Comparison of ENCODE assay signal across 13 mouse cellular contexts in genomic region chr5:135537794-135538214, GRCm38 (mm10). TPM values are rescaled to one million over a fixed set of nuclear protein-coding genes. Genes with fewer than 3 reads are reported as not detected.
A peak's percentile ranks its signal among the peaks of the same experiment; 100 is the strongest.
DNase-seq lines count a peak whose midpoint lies in the region; ATAC-seq and TF ChIP-seq lines count a peak whose summit lies in the region.
"Had no signal": no experiment of that assay in that cellular context is flagged by ENCODE, and none has a peak within 500 bp of the region (broad histone marks: within the 10 kb centered on the region; RNA-seq: fewer than 3 reads in every experiment).

No protein-coding gene starts in this region.

- TF ChIP-seq POLR2A in spleen, adult 2 months (IDR thresholded peaks at IDR 0.05; ENCODE audit: low read depth, low read length) = no peak

- H3K79me2 ChIP-seq in C2C12 (ENCODE audit: control insufficient read depth, insufficient read depth) = peaks cover 44% of the 10 kb centered on the region

- no peak overlapping the region for H3K27ac ChIP-seq in liver, embryonic 15.5 days (replicated peaks)
- peak overlapping the region; percentile 65 for H3K27ac ChIP-seq in spleen, adult 2 months (ENCODE audit: insufficient read depth, low read length)
- no peak overlapping the region for H3K27ac ChIP-seq in forebrain, embryonic 14.5 days (ENCODE audit: low read depth, low read length)
- H3K27ac ChIP-seq: limb, embryonic 13.5 days had no signal

- H3K27me3 ChIP-seq in C2C12 (ENCODE audit: control insufficient read depth, insufficient read depth, insufficient read length) = no peaks in the 10 kb centered on the region
- no peaks in the 10 kb centered on the region for H3K27me3 ChIP-seq in liver, embryonic 15.5 days
- H3K27me3 ChIP-seq in spleen, adult 2 months (ENCODE audit: control insufficient read depth, insufficient read depth, low read length) = no peaks in the 10 kb centered on the region
- H3K27me3 ChIP-seq in forebrain, embryonic 14.5 days (replicated peaks; ENCODE audit: control insufficient read depth, insufficient read depth, low read length) = no peaks in the 10 kb centered on the region
- H3K27me3 ChIP-seq: limb, embryonic 13.5 days had no signal

- H3K36me3 ChIP-seq in C2C12 (ENCODE audit: control insufficient read depth, insufficient read depth) = no peaks in the 10 kb centered on the region
- H3K36me3 ChIP-seq in liver, embryonic 15.5 days (replicated peaks) = no peaks in the 10 kb centered on the region
- no peaks in the 10 kb centered on the region for H3K36me3 ChIP-seq in spleen, adult 2 months (ENCODE audit: control insufficient read depth, insufficient read depth, low read length)
- no peaks in the 10 kb centered on the region for H3K36me3 ChIP-seq in forebrain, embryonic 14.5 days (ENCODE audit: control insufficient read depth, insufficient read depth, low read length)
- H3K36me3 ChIP-seq: limb, embryonic 13.5 days had no signal

- no peak for TF ChIP-seq CTCF in C2C12 (IDR thresholded peaks at IDR 0.05; ENCODE audit: control insufficient read depth, insufficient read depth, insufficient read length)
- no peak for TF ChIP-seq CTCF in spleen, adult 2 months (IDR thresholded peaks at IDR 0.05; ENCODE audit: extremely low read depth, insufficient read depth, insufficient read length, insufficient replicate concordance)

- ATAC-seq in liver, embryonic 15.5 days (ENCODE audit: insufficient read depth) = no peak
- ATAC-seq in forebrain, embryonic 14.5 days = no peak
- ATAC-seq: hindbrain, embryonic 16.5 days had no signal

- H3K79me3 ChIP-seq in C2C12 (ENCODE audit: low read depth) = peaks cover 5% of the 10 kb centered on the region

- no peaks in the 10 kb centered on the region for H3K9me3 ChIP-seq in liver, embryonic 15.5 days (replicated peaks)
- no peaks in the 10 kb centered on the region for H3K9me3 ChIP-seq in forebrain, embryonic 14.5 days (replicated peaks; ENCODE audit: control insufficient read depth, low read length)
- H3K9me3 ChIP-seq: limb, embryonic 13.5 days had no signal

- no peak overlapping the region for H3K4me3 ChIP-seq in C2C12 (ENCODE audit: insufficient read depth, poor library complexity, severe bottlenecking)
- H3K4me3 ChIP-seq in liver, embryonic 15.5 days (replicated peaks) = no peak overlapping the region
- H3K4me3 ChIP-seq in spleen, adult 2 months (ENCODE audit: extremely low read depth, insufficient read depth, insufficient read length) = no peak overlapping the region; the same call in 1 of the 2 replicates
- no peak overlapping the region for H3K4me3 ChIP-seq in forebrain, embryonic 14.5 days (ENCODE audit: low read depth, low read length)
- H3K4me3 ChIP-seq: erythroblast, embryonic 14.5 days; limb, embryonic 13.5 days had no signal

- no peaks in the 10 kb centered on the region; the same call in 1 of the 2 replicates for H3K4me1 ChIP-seq in liver, embryonic 15.5 days (replicated peaks)
- peaks cover 13% of the 10 kb centered on the region; the same call in 1 of the 2 replicates for H3K4me1 ChIP-seq in spleen, adult 2 months (ENCODE audit: control insufficient read depth, insufficient read depth, insufficient read length)
- H3K4me1 ChIP-seq in forebrain, embryonic 14.5 days (ENCODE audit: control insufficient read depth, insufficient read depth, low read length) = no peaks in the 10 kb centered on the region

- H3ac ChIP-seq in C2C12 (ENCODE audit: control insufficient read depth, insufficient read length, low read depth) = no peak overlapping the region

- DNase-seq in ES-CJ7 (ENCODE audit: low read depth, low spot score) = peak; percentile 60
- peak; percentile 37 to 50 for DNase-seq in spleen, adult 2 months (ENCODE audit: low read depth in 1 of 2, low spot score in 2 of 2)
- DNase-seq in kidney, adult 11 months = no peak
- DNase-seq in kidney, adult 9 months = no peak
- DNase-seq in forebrain, embryonic 14.5 days (ENCODE audit: low spot score) = no peak
- DNase-seq: cerebellum, postnatal 14 days; gastrocnemius, postnatal 36 days; midbrain, embryonic 14.5 days had no signal

- 0 out of 2 replicates have a peak overlapping the region, but pooled peaks have one; percentile 16 for H3K4me2 ChIP-seq in liver, embryonic 15.5 days
- no peak overlapping the region for H3K4me2 ChIP-seq in forebrain, embryonic 14.5 days (ENCODE audit: low read length)
- H3K4me2 ChIP-seq: limb, embryonic 13.5 days had no signal

- 24% methylated on average over 10 of the region's 10 CpGs for WGBS in liver, embryonic 15.5 days (ENCODE audit: insufficient replicate concordance)
- WGBS in spleen, adult 2 months = 14% methylated on average over 10 of the region's 10 CpGs
- WGBS in forebrain, embryonic 14.5 days = 77% methylated on average over 10 of the region's 10 CpGs

- H3K9ac ChIP-seq in liver, embryonic 15.5 days = no peak overlapping the region
- H3K9ac ChIP-seq in forebrain, embryonic 14.5 days (ENCODE audit: low read length) = no peak overlapping the region
- H3K9ac ChIP-seq: limb, embryonic 13.5 days had no signal

TF ChIP-seq in C2C12, 6 proteins besides CTCF, POLR2A, EP300 and RAD21:
- TF ChIP-seq USF1 (IDR thresholded peaks at IDR 0.05; ENCODE audit: low read depth) (peak; percentile 89), FOSL1 (IDR thresholded peaks at IDR 0.05; ENCODE audit: insufficient read depth, low read length, poor library complexity, severe bottlenecking) (no peak)

RNA-seq across cellular contexts. Expression of gene Hip1, which starts 7.1 kb away (rescaled TPM):
- 38.2 TPM for polyA plus RNA-seq in C2C12 (2012; fragmentation: generic; extraction: Trizol)
- 3.0 and 3.5 TPM in 2 replicates for polyA plus RNA-seq in liver, embryonic 15.5 days (2015; fragmentation: Nextera tagmentation; extraction: Ambion mirVana)
- polyA plus RNA-seq in spleen, adult 2 months (2012; rRNA removed) = 18.3 and 21.8 TPM in 2 replicates
- 24.6 and 30.0 TPM in 2 replicates for polyA plus RNA-seq in forebrain, embryonic 14.5 days (2014; fragmentation: Nextera tagmentation; extraction: Ambion mirVana)
- polyA plus RNA-seq: erythroblast, embryonic 14.5 days had no signal

RNA-seq across cellular contexts. Expression of gene Ccl26, which starts 25.6 kb away (rescaled TPM):
- polyA plus RNA-seq in C2C12 (2012; fragmentation: generic; extraction: Trizol) = not detected
- polyA plus RNA-seq in liver, embryonic 15.5 days (2015; fragmentation: Nextera tagmentation; extraction: Ambion mirVana) = not detected in 2 replicates
- polyA plus RNA-seq in spleen, adult 2 months (2012; rRNA removed) = not detected in 2 replicates
- not detected in 2 replicates for polyA plus RNA-seq in forebrain, embryonic 14.5 days (2014; fragmentation: Nextera tagmentation; extraction: Ambion mirVana)
- polyA plus RNA-seq: erythroblast, embryonic 14.5 days; hindbrain, embryonic 16.5 days; limb, embryonic 13.5 days; midbrain, embryonic 14.5 days had no signal

RNA-seq across cellular contexts. Expression of gene Ccl24, which starts 35.0 kb away (rescaled TPM):
- not detected for polyA plus RNA-seq in C2C12 (2012; fragmentation: generic; extraction: Trizol)
- 15.4 and 20.1 TPM in 2 replicates for polyA plus RNA-seq in liver, embryonic 15.5 days (2015; fragmentation: Nextera tagmentation; extraction: Ambion mirVana)
- 1.0 and 2.8 TPM in 2 replicates for polyA plus RNA-seq in spleen, adult 2 months (2012; rRNA removed)
- polyA plus RNA-seq in forebrain, embryonic 14.5 days (2014; fragmentation: Nextera tagmentation; extraction: Ambion mirVana) = 1.0 and 1.9 TPM in 2 replicates

Comparison
In these comparisons a context has a peak if more than half of its experiments do, and no peak if none do; other contexts are left out.
1. DNase-seq: peak in ES-CJ7 (single experiment) and spleen, adult 2 months (2 of 2); none in kidney, adult 11 months (single experiment), kidney, adult 9 months (single experiment) and forebrain, embryonic 14.5 days (single experiment).